Mouse (Mus musculus) cortical plate, adult 2 months (tissue): ENCODE results near the gene Abcb4. TPM values are rescaled to one million over a fixed set of nuclear protein-coding genes. Genes with fewer than 3 reads are reported as not detected.

Experiments
- H3K27ac ChIP-seq: fragments of 200-500 bp; 2 replicates; pipeline ENCODE4 v1.5.1; 2012; ENCODE audit warnings: low read length, control low read depth, inconsistent platforms; ENCODE audit not compliant: insufficient read depth
- H3K4me1 ChIP-seq: fragments of 200-500 bp; 2 replicates; pipeline ENCODE4 v1.6.1; 2011; ENCODE audit warnings: low read length; ENCODE audit not compliant: control insufficient read depth, insufficient read depth
- H3K4me3 ChIP-seq: fragments of 200-500 bp; 2 replicates; pipeline ENCODE4 v1.5.1; 2011; ENCODE audit warnings: mild to moderate bottlenecking, low read length, control low read depth; ENCODE audit not compliant: insufficient read depth
- CTCF ChIP-seq: fragments of 200-500 bp; IDR thresholded peaks from 2 replicates; pipeline ENCODE4 v1.5.1; 2011; ENCODE audit warnings: mild to moderate bottlenecking, control low read depth, low read length; ENCODE audit not compliant: insufficient read depth; ENCODE audit errors: extremely low read depth
- POLR2A ChIP-seq: fragments of 200-500 bp; IDR thresholded peaks from 2 replicates; pipeline ENCODE4 v1.6.1; 2011; ENCODE audit warnings: mild to moderate bottlenecking, low read length, control low read depth; ENCODE audit not compliant: insufficient read depth; ENCODE audit errors: extremely low read depth
- polyA plus RNA-seq: library from polyadenylated mRNA; depleted of rRNA; stranded (reverse); fragments of >200 nt; gene quantifications from 2 replicates; pipeline ENCODE4 v1.2.3, GENCODE M21; 2012

Gene Abcb4
- polyA plus RNA-seq, 1 experiment = 3.9 TPM

GRCm38 (mm10) chr5:8953660-8954059 is 60.1 kb downstream of the Abcb4 start:
- no peak overlapping the region for H3K27ac ChIP-seq
- no peak for TF ChIP-seq CTCF
- TF ChIP-seq POLR2A = no peak
- H3K4me3 ChIP-seq = no peak overlapping the region

GRCm38 (mm10) chr5:8955544-8955943 is 62.0 kb downstream of the Abcb4 start:
- TF ChIP-seq CTCF = no peak
- TF ChIP-seq POLR2A = no peak
- Histone ChIP-seq H3K4me1 (no peaks in the 10 kb centered on the region), H3K4me3 (no peak overlapping the region), H3K27ac (no peak overlapping the region)

More at GRCm38 (mm10) chr5:8953660-8954059, 60.1 kb downstream of the Abcb4 start:
- H3K4me1 ChIP-seq = no peaks in the 10 kb centered on the region

GRCm38 (mm10) chr5:8960534-8960933 is 67.0 kb downstream of the Abcb4 start:
- Histone ChIP-seq H3K4me1 (no peaks in the 10 kb centered on the region), H3K27ac (no peak overlapping the region), H3K4me3 (no peak overlapping the region)
- TF ChIP-seq CTCF = no peak
- no peak for TF ChIP-seq POLR2A

GRCm38 (mm10) chr5:8964487-8964886 is 71.0 kb downstream of the Abcb4 start:
- no peak overlapping the region for H3K4me3 ChIP-seq
- no peak overlapping the region for H3K27ac ChIP-seq
- no peaks in the 10 kb centered on the region for H3K4me1 ChIP-seq
- TF ChIP-seq POLR2A (no peak), CTCF (no peak)

- Histone ChIP-seq H3K27ac (no peak overlapping the region), H3K4me1 (no peaks in the 10 kb centered on the region), H3K4me3 (no peak overlapping the region)
- TF ChIP-seq CTCF (no peak), POLR2A (no peak)
Observed at GRCm38 (mm10) chr5:8970694-8971093, 77.2 kb downstream of the Abcb4 start.

GRCm38 (mm10) chr5:8972355-8972754 is 78.8 kb downstream of the Abcb4 start:
- Histone ChIP-seq H3K4me3 (no peak overlapping the region), H3K4me1 (no peaks in the 10 kb centered on the region), H3K27ac (no peak overlapping the region)
- TF ChIP-seq CTCF = no peak
- TF ChIP-seq POLR2A = no peak

- H3K4me3 ChIP-seq = no peak overlapping the region
- no peak overlapping the region for H3K27ac ChIP-seq
- no peak for TF ChIP-seq CTCF
- H3K4me1 ChIP-seq = no peaks in the 10 kb centered on the region
Observed at GRCm38 (mm10) chr5:8974721-8975120, 81.2 kb downstream of the Abcb4 start.

GRCm38 (mm10) chr5:8985470-8985869 is 92.0 kb downstream of the Abcb4 start:
- TF ChIP-seq CTCF (no peak), POLR2A (no peak)
- no peaks in the 10 kb centered on the region for H3K4me1 ChIP-seq
- H3K27ac ChIP-seq = no peak overlapping the region
- H3K4me3 ChIP-seq = no peak overlapping the region

GRCm38 (mm10) chr5:8987925-8988324 is 94.4 kb downstream of the Abcb4 start:
- TF ChIP-seq CTCF = no peak
- TF ChIP-seq POLR2A = no peak
- no peak overlapping the region for H3K27ac ChIP-seq
- H3K4me3 ChIP-seq = no peak overlapping the region
- H3K4me1 ChIP-seq = no peaks in the 10 kb centered on the region

GRCm38 (mm10) chr5:8990526-8990925 is 97.0 kb downstream of the Abcb4 start:
- TF ChIP-seq CTCF (no peak), POLR2A (no peak)
- Histone ChIP-seq H3K4me3 (no peak overlapping the region), H3K4me1 (no peaks in the 10 kb centered on the region)

GRCm38 (mm10) chr5:8991626-8992025 is 98.1 kb downstream of the Abcb4 start:
- TF ChIP-seq POLR2A (no peak), CTCF (no peak)
- H3K4me3 ChIP-seq = no peak overlapping the region
- H3K27ac ChIP-seq = no peak overlapping the region
- no peaks in the 10 kb centered on the region; the same call in 1 of the 2 replicates for H3K4me1 ChIP-seq

More at GRCm38 (mm10) chr5:8990526-8990925, 97.0 kb downstream of the Abcb4 start:
- no peak overlapping the region for H3K27ac ChIP-seq
